Mouse (Mus musculus) myocyte (in vitro differentiated cells): ENCODE measurements around the gene Orai2.

Experiments
- E2F4 ChIP-seq: IDR thresholded peaks from one replicate; pipeline ENCODE4 v1.6.1; 2011; ENCODE audit warnings: mild to moderate bottlenecking, control low read depth, moderate library complexity; ENCODE audit not compliant: insufficient read depth
- MAX ChIP-seq: IDR thresholded peaks from one replicate; pipeline ENCODE4 v1.6.1; 2011; ENCODE audit warnings: low read depth, mild to moderate bottlenecking, control low read depth
- MYOD1 ChIP-seq, 3 experiments: IDR thresholded peaks; one replicate each; pipeline ENCODE4 v1.6.1; 2011; ENCODE audit warnings: control low read depth in 2 of 3, low read depth in 2 of 3, mild to moderate bottlenecking in 2 of 3, moderate library complexity in 1 of 3; ENCODE audit not compliant: insufficient read length in 2 of 3, control insufficient read depth in 1 of 3
- POLR2A ChIP-seq: IDR thresholded peaks from one replicate; pipeline ENCODE4 v1.6.1; 2011; ENCODE audit warnings: low read depth, mild to moderate bottlenecking, control low read depth, moderate library complexity; ENCODE audit not compliant: insufficient read length
- SRF ChIP-seq: IDR thresholded peaks from one replicate; pipeline ENCODE4 v1.6.1; 2011; ENCODE audit warnings: low read depth; ENCODE audit not compliant: control insufficient read depth, insufficient read length
- TCF12 ChIP-seq: IDR thresholded peaks from one replicate; pipeline ENCODE4 v1.6.1; 2011; ENCODE audit warnings: mild to moderate bottlenecking, control low read depth; ENCODE audit not compliant: poor library complexity, insufficient read depth, severe bottlenecking
- TCF3 ChIP-seq: IDR thresholded peaks from one replicate; pipeline ENCODE4 v1.6.1; 2011; ENCODE audit warnings: low read depth, control low read depth; ENCODE audit not compliant: insufficient read length
- USF1 ChIP-seq: IDR thresholded peaks from one replicate; pipeline ENCODE4 v1.6.1; 2011; ENCODE audit warnings: low read depth, mild to moderate bottlenecking, control low read depth, moderate library complexity

GRCm38 (mm10) chr5:136155399-136155798 is 15.1 kb downstream of the Orai2 start:
- no peak for TF ChIP-seq POLR2A
- TF ChIP-seq MYOD1 (IDR thresholded peaks at IDR 0.05; ENCODE audit: control insufficient read depth in 1 of 3, insufficient read length in 2 of 3, low read depth in 2 of 3), result no peak
- no peak for TF ChIP-seq USF1
- no peak for TF ChIP-seq MAX
- no peak for TF ChIP-seq SRF
- TF ChIP-seq E2F4, result no peak
- TF ChIP-seq TCF12, result no peak
- no peak for TF ChIP-seq TCF3
